Mouse (Mus musculus): ENCODE measurements around the gene Slc2a8. TPM values are rescaled to one million over a fixed set of nuclear protein-coding genes. Genes with fewer than 3 reads are reported as not detected.
"Not testable (repeated sequence)": the region's sequence is repeated elsewhere in the genome, so short reads cannot be mapped to it uniquely, and the experiment has no call there.

Gene Slc2a8
- total RNA-seq (2021), result 10 to 100 TPM; 18.3 to 26.7 TPM

DNA sequence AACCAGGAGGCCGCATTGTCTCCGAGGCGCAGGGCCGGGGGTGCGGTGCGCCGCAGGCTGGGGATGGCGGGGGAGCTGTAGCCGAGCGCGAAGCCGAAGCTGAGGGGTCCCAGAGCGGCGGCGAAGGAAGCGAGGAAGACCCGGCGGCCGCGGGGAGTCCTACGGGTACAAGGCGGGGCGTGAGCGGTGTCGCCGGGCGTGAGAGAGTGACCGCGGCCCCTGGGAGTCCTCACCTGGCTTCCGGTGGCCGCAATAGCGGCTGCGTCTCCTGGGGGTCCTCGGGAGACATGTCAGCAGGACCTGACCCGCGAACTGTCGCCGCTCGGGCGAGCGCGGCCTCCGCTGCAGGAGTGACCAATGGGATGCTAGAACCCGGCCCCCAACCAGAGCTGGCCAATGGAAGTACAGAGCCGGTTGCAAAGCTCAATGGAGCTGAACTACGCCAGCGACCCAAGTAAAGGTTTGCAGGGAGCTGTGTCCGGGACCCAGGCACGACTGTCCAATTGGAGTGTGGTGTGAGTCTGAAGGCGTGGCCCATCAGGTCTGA is at the start of gene Slc2a8:
Slc2a8 (minus strand) TSS at position 359 of the 547 bp plus-strand sequence.
- intact Hi-C loops (cut with DNase I), result loop anchor here (10.0 kb wide), 1 partner anchor 363 kb away; no protein-coding TSS in a partner anchor
- DNase-seq, result peak; percentile 84 to 89

DNA sequence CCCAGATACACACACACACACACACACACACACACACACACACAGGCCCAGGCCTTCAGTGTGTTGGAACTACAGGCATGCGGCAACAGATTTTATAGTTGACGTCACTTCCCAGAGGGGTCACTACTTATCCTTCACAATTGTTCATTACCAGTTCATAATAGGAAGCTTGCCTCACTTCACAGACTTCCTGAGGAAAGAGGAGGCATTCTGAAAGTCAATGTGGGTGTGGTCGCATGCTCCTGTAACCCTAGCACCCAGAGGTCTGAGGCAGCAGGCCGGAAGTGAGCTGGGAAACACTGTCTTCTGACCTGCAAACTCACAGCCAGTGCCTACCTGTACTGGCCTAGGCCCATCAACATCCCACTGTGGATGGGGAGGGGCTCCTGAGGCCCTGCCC is 43.2 kb upstream of the Slc2a8 start:
- intact Hi-C loops (cut with DNase I), result loop anchor here (2.0 kb wide), 1 partner anchor 106 kb away; the partner anchor contains the start of gene Garnl3
- DNase-seq, result no peak

DNA sequence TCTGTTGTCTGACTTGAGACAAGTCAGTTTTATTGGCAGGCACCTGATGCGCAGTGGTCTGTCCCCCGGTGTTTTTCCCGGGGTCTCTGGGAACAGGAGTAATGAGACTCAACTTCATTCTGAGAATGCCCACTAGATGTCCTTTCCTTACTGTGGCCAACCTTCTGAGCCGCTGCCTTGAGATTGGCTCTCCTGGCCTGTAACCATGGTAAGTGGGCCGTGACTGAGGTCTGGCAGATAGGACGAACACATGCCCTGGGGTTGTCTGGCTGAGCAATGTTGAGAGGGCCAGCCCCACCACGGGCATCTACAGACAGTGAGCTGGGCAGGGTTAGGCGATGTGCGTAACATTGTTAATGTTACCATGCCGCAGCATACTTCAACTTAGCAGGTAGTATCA is 42.7 kb upstream of the Slc2a8 start:
- intact Hi-C loops (cut with DNase I), result loop anchor here (2.0 kb wide), 1 partner anchor 106 kb away; the partner anchor contains the start of gene Garnl3
- DNase-seq, result peak in 1 of 2 experiments; percentile 18

DNA sequence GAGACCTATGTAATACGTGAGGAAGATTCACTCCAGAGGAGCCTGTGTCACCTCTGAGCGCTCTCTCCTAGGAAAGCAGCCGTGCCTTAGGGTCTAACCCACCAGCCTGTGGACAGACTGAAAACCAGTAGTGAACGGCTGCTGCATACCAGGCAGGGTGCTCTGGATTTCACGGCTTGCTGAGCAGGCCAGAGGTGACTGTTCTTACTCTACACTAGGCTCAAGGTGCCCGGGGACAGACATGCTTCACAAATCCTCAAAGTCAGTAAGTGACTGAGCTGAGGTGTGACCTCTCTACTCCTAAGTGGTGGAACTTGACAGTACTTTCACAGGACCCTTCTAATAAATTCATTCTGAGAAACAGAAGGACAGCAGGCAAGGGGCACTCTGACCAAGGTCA is 41.0 kb upstream of the Slc2a8 start:
- no peak for DNase-seq
- intact Hi-C loops (cut with DNase I), result no loop called here

DNA sequence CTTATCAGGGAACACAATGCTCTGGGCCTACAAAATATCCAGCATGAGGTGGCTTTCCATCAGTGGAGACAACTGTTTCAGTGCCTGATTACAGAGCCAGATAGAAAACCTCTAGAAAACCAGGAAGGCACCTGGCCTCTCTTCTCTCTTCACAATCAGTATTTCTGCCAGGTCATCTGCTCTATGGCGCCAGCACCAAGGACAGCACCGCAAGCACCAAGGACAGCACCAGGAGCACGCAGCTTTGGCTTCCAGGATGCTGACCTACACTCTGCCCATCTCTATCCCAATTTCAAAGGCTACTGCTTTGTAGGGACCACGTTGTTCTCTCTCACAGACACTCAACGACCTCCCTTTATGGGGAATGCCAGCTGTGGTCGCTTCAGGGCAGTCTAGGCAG is 36.1 kb upstream of the Slc2a8 start:
- peak; percentile 59 to 75 for DNase-seq
- intact Hi-C loops (cut with DNase I), result no loop called here

DNA sequence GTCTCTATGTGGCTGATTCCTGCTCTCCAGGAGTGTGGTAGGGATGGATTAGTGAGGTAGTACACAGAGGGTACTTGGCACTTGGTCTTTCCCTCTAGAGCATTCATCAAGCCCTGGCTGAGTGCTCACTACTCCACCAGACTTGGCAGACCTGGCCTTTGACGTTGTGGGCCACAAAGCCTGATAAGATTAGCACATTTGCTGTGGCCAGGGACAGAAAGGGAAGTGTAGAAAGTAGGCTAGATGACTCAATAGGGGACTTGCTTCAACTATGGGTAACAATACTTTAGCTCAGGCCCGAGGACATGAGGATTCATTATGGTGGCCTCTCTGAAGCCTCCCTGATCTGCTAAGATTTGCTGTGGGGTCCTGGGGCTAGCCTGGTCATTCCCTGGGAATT is 35.3 kb upstream of the Slc2a8 start:
- intact Hi-C loops (cut with DNase I), result no loop called here
- no peak for DNase-seq

DNA sequence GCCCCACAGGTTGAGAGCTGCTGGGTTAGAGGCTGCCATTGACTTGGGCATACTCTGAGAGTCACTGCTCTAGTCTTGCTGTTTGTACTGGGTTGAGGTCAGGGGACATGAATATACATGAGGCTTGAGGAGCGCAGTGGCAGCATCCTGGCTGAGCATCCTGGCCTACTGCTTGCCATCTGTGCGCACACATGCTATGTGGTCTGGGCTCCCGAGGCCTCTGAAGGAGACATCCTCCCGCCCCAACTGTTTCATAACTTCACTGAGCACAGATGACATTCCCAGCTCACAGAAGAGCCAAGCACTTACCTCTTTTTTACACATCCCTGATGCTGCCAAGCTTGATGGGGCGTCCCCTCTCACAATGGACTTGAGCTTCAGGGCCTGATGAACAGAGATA is 33.0 kb upstream of the Slc2a8 start:
- intact Hi-C loops (cut with DNase I), result no loop called here
- no peak for DNase-seq

DNA sequence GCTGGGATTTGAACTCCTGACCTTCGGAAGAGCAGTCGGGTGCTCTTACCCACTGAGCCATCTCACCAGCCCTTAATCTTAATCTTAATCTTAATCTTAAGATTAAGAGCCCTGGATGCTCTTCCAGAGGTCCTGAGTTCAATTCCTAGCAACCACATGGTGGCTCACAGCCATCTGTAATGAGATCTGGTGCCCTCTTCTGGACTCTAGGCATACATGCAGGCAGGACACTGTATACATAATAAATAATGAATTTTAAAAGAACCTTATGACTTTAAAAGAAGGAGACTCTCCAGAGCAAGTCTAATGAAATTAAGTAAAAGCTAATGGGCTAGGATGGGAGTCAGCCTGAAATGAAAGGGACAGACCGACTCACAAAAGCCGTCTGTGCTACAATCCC is 27.2 kb upstream of the Slc2a8 start:
- intact Hi-C loops (cut with DNase I); DNase-seq: not testable (repeated sequence)

DNA sequence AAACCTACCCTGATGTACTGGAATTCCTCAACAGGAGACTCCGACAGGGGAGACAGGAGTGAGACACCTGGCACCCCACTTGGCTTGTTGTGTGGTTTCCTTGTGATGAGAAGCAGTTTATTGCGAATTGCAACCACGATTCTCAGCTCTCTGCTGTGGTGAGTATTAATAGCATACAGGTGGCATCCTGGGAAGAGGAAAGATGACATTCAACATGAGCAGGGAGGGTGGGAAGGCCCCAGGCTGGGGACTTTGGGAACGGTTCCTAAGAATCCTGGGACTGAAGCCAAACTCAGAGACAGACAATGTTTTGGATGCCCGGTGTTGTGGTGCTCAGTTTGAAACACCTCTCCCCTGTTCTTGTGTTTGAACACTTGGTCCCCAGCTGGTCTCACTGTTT is 23.2 kb upstream of the Slc2a8 start:
- intact Hi-C loops (cut with DNase I), result no loop called here
- no peak for DNase-seq

DNA sequence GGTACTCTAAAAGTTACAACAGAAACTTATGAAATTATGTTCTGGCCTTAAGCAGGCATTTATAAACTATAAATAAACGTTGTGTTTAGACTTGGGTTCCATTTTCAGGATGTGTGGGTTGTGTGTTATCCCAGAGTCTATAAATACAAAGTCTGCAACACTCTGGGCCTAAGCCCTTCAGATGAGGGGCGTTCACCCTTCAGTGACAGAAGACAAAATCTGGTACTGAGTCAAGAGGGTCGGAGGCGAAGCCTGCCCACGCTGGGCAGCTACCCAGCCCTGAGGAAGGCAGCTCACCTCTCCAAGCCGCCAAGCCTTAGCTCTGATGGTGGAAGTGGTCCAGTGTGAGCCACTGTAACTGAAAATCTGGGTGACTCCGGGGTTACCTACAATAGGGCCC is 20.3 kb upstream of the Slc2a8 start:
- intact Hi-C loops (cut with DNase I), result no loop called here
- DNase-seq, result no peak

DNA sequence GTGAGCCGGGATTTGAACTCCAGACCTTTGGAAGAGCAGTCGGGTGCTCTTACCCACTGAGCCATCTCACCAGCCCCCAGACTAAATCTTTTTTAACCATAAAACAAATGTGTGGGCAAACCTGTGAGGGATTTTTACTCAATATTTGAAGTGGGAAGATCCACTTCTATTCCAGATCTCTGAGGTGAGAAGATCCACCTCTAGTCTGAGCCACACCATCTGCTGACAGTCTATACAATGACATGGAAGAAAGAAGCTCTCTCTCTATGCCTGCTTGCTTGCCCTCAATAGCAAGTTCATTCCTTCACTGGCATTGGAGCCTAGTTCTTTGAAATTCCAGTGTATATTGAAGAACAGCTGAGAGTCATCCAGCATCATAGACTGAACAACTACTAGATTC is 17.9 kb upstream of the Slc2a8 start:
- intact Hi-C loops (cut with DNase I), result loop anchor here (10.0 kb wide), 1 partner anchor 405 kb away; no protein-coding TSS in a partner anchor

DNA sequence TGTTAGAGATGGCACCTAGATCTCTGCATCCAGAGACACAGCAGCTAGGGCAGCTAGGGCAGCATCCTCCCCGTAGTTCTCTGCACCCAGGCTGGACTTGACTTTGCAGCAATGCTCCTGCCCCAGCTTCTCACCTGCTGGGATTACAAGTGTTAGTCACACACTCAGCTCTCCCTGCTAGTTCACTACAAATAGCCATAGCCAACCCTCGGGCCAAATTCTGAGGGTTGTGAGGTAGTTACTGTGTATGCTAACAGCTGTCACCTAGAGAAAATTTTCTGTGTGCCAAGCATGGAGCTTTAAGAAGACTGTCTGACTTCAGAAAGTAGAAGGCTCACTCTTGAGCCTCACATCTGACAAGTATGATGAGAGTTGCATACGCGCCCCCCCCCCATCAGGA is 15.9 kb upstream of the Slc2a8 start:
- intact Hi-C loops (cut with DNase I), result loop anchor here (10.0 kb wide), 1 partner anchor 407 kb away; no protein-coding TSS in a partner anchor
- no peak for DNase-seq

More for the DNA sequence above, 17.9 kb upstream of the Slc2a8 start:
- no peak for DNase-seq

DNA sequence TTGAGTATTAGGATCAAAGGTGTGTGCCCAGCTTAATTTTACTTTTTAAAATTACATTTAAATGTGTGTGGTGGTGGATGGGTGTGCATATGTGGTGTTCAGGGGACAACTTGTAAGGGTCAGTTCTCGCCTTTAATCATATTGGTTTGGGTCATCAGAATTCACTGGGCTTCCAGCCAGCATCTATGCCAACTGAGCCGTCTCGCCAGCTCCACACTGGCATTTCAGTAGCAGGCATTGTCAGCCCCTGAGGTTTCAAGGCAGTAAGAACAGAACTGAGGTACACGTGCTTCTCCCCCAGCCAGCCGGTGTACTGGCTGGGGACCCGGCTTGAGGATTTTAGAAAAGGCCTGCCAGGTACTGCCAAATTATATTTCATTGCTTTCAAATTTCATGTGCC is 15.2 kb upstream of the Slc2a8 start:
- intact Hi-C loops (cut with DNase I), result loop anchor here (10.0 kb wide), 1 partner anchor 408 kb away; no protein-coding TSS in a partner anchor
- no peak for DNase-seq

DNA sequence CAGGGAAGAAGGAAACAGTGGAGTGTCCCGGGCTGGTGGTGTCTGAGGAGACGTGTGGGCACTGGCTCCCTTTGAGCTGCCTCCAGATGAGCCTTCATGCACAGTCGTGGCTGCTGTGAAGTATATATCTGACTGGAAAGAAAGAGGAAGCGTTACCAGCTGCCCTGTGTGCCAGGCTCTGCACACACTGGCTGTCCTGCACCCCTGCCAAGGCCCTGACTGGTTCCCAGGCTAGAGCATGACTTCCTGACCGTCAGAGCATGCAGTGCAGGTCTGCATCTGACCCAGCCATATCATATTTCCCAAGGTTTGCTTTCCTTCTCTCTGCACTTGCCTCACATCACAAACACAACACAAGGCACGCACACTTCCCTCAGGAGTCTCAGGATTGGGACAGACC is 10.2 kb upstream of the Slc2a8 start:
- DNase-seq, result no peak
- intact Hi-C loops (cut with DNase I), result loop anchor here (10.0 kb wide), 1 partner anchor 413 kb away; no protein-coding TSS in a partner anchor

DNA sequence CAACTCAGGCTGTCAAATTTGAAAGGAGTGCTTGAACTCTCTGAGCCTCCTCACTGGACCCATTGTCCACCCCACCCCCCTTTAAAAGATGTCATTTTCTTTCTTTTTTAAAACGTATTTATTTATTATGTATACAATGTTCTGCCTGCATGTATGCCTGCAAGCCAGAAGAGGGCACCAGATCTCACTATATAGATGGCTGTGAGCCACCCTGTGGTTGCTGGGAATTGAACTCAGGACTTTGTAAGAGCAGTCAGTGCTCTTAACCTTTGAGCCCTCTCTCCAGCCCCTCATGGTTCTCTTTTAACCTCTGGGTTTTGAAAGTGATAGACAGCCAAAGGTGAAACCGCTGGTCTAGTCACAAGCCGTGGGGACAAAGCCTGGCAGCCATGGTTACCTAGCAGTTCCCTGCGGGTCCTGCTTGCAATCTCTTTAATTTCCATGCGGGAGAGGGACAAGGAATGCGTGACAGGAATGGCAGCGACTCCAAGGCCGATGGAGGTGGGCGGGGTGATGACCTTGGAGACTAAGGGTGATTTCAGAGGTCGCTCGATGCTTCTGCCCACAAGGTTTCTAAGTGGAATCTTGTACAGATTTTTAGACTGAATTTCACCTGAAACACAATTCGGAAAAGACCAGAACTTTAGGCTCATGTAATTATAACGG is 8.4 kb upstream of the Slc2a8 start:
- no peak for DNase-seq
- intact Hi-C loops (cut with DNase I), result loop anchor here (2.0 to 10.0 kb wide), 2 partner anchors 143 to 415 kb away; no protein-coding TSS in a partner anchor

DNA sequence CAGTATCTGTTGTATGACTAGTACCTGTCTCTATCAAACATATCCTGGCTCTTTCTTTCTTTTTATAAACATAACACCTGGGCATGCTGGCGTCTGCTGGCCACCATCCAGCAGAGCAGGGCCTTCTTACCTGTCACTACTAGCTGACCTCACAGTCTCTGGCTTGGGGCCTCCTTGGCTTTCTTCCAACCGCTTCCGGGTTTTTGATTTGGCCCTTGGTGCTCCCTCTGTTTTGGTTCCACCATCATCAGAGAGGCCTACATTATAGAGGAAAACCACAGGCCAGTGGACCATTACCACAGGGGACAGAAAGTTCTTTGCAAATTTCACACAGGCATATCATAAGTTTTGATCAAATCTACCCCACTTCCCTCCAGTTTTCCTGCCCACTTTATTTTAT is 7.5 kb upstream of the Slc2a8 start:
- no peak for DNase-seq
- intact Hi-C loops (cut with DNase I), result loop anchor here (10.0 kb wide), 1 partner anchor 355 kb away; no protein-coding TSS in a partner anchor

DNA sequence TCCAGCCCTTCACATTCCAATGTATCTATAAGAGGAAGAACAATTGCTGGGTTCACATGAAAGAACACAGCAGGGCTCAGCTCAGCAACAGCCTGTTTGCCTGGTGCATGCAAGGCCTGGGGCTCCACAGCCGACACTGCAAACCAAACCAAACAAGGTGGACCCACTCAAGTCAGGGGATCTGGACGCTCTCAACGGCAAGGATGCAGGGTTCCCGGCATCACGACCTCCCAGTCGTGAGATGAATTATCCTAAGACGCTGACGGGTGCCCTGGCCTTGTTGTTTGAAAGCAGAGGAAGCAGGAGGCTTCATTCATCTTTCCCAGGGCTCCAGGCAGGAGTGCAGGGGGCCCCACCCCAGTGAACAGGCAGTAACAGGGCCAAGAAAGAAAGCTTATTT is 4.0 kb upstream of the Slc2a8 start:
- intact Hi-C loops (cut with DNase I), result loop anchor here (10.0 kb wide), 1 partner anchor 359 kb away; no protein-coding TSS in a partner anchor
- no peak for DNase-seq

DNA sequence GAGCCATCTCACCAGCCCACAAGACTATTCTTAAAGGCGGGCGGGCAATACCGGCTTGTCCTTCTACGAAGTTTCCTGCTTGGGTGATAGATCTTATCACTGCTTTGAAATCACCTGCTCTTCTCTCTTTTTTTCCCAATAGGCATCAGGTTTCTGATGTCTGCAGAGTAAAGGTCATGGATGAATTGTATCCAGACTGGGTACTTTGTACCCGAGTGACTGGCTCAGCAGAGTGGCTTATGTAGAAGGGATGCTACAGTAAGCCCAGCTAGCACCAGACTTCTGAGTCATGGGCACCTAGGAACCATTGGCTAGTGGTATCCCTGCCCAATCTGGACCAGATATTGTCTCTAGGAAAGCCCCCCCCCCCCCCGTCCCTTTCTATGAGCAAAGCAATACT is 1.7 kb upstream of the Slc2a8 start:
- DNase-seq, result no peak
- intact Hi-C loops (cut with DNase I), result loop anchor here (10.0 kb wide), 1 partner anchor 361 kb away; no protein-coding TSS in a partner anchor

DNA sequence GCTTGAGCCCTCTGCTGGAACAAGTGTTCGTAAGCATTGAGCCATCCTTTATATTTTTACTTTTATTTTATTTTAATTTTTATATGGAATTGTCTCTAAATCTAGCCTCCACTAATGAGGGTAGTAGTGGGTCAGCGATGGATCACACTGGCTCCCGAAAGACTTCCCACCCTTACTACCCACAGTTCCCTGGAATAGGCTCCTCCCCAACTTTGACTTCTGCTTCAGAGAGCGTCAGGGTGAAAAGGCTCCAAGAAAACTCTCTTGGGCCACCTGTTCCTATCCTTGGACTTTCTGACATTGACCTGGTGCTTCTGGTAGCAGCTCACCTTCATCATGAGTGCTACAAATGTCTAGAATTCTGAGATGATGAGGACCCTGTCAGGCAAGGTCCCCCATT is 817 bp upstream of the Slc2a8 start:
- intact Hi-C loops (cut with DNase I), result loop anchor here (10.0 kb wide), 1 partner anchor 362 kb away; no protein-coding TSS in a partner anchor
- DNase-seq, result no peak

DNA sequence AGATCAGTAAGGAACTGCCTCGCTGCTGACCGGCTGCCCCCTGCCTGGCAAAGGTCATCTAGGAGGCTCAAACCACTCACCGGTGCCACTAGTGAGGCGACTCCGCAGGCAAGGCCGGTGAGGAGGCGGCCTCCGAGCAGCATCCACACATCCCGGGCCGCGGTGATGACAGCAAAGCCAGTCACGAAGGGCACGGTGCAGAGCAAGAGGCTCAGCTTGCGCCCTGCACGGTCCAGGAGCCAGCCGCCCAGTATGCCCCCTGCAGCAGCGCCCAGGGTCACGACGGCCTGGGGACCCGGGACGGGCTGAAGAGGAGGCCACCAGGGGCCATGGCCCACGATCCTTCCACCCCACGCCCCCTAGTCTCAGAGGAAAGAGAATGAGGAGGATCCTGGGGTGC is 602 bp downstream of the Slc2a8 start:
- intact Hi-C loops (cut with DNase I), result loop anchor here (10.0 kb wide), 1 partner anchor 364 kb away; no protein-coding TSS in a partner anchor

DNA sequence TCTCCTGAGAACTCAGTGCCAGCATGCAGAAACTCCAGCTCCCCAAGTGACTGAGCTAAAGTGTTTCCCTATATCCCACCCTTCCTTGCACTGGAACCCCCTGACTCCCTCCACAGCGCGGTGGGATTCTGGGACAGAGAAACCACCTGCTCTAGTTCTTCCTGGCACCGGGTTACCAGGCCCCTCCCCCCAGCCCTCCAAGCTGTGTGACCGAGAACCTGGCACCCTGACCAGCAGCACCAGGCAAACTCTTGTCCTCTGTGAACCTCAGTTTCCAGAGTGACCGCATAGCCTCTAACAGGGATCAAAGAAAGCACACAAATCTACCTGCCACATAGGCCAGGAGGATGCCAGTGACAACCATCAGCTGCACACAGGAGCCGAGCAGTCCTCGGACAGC is 2.2 kb downstream of the Slc2a8 start:
- DNase-seq, result no peak
- intact Hi-C loops (cut with DNase I), result loop anchor here (10.0 kb wide), 1 partner anchor 365 kb away; no protein-coding TSS in a partner anchor

More for the DNA sequence above, 602 bp downstream of the Slc2a8 start:
- DNase-seq, result peak in 1 of 2 experiments; percentile 34

DNA sequence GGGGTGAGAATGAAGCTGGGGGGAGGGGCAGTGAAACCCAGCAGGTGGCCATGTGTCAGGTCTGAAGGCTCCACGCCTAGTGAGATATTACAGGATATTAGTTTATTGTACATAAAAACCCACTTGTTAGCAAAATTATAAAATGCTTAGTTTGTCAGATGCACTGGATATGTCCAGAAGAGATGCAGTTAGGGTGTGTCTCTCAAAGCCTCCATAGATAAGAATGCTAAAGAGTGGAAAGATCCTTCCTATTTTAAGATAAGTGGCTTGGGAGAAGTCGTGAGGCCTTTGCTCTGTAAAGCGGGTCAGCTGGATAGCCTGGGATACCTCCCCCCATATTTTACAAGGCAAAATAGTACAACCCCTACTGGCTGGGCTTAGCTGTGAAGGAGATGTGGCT is 3.2 kb downstream of the Slc2a8 start:
- intact Hi-C loops (cut with DNase I), result no loop called here
- no peak for DNase-seq

Measured in heart, postnatal 36 days (tissue).